Mouse (Mus musculus) ES-E14 (cell line): ENCODE measurements around the gene Tfeb.

Source experiments
- HCFC1 ChIP-seq: IDR thresholded peaks from 2 replicates; pipeline ENCODE4 v1.6.1; 2012; ENCODE audit warnings: low read length, inconsistent platforms, borderline replicate concordance; ENCODE audit not compliant: insufficient read depth
- ZC3H11A ChIP-seq: IDR thresholded peaks from 2 replicates; pipeline ENCODE4 v1.6.1; 2012; ENCODE audit warnings: low read depth, mild to moderate bottlenecking, inconsistent platforms, low read length, borderline replicate concordance
- ZNF384 ChIP-seq: IDR thresholded peaks from 2 replicates; pipeline ENCODE4 v1.6.1; 2012; ENCODE audit warnings: low read depth, low read length, inconsistent platforms

DNA sequence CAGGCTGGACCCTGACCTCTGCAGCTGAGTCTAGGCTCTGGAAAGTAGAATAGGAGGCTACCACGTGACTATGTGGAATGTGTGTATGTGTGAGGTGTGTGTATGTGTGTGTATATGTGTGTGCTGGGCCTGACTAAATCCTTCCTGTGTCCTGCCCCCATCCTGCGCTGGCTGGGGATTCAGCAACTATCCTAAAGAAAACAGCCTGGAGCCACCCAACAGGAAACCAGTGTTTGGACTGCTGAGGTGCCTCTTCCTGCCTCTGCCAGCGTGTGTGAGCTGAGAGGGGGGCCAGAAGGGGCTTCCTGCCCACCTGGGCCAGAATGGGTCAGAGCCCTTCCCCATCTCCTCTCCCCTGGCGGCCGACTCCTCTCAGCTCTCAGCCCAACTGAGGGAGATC lies 76.8 kb downstream of the Tfeb start:
- TF ChIP-seq HCFC1 (no peak), ZNF384 (no peak), ZC3H11A (no peak)
